Mouse (Mus musculus) lung, adult 2 months (tissue): ENCODE results near the gene Fxn.

Experiments
- CTCF ChIP-seq: fragments of 200-500 bp; IDR thresholded peaks from 2 replicates; pipeline ENCODE4 v1.5.1; 2011; ENCODE audit warnings: mild to moderate bottlenecking, low read length, control low read depth; ENCODE audit not compliant: insufficient read depth
- POLR2A ChIP-seq: fragments of 200-500 bp; IDR thresholded peaks from 2 replicates; pipeline ENCODE4 v1.6.1; 2011; ENCODE audit warnings: low read depth, mild to moderate bottlenecking, control low read depth, low read length, borderline replicate concordance; ENCODE audit errors: extremely low read depth

DNA sequence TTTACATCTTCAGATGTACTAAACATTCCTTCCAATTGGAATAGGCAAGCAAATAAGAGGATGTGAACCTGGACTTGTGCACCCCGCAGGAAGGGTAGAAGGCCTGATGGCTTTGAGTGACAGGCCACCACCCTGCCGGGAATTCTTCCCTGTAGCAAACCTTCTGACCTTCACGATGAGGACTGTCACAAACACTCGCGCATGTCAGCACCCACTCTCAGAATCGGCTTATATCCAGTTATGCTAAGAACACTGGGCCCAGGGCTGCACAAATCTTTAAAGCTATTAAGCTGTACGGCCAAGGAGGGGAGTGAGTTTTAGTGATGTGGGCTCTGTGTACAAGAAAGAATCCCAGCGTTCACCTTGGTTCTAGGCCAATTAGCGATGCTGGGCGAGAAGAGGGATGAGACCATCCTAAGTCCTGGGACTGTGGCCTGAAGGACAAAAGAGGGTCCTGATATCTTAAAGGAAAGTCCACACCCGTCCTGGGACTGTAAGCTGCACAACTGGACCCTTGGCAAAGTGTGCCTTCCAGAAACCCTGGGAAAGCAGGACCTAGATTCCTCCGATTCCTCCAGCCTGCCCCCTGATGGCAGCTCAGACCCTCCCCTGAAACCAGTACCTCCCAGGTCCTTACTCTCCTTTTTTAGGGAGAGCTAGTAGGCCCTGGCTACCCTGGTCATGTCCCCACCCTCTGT lies 67.7 kb downstream of the Fxn start:
- TF ChIP-seq POLR2A = no peak
- no peak for TF ChIP-seq CTCF
